In the genomic region with DNA sequence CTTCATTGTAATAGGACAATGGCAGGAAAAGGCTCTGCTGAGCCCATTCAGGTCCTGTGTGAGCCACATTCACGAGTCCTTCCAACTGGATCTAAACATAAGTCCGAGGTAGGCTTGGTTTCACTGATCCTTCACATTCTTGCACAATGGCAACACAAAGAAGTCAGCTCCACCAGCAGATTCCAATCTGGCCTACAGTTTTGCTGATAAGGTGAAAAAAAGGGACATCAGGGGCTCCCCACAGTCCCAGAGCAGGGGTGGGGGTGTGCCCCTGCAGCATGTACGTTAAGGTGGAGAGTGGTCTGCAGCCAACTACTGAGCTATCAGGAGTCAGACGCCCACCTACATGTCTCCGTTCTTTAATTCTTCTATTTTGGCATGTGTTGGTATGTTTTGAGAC, we compare ENCODE assay signal across 21 mouse cellular contexts. TPM values are rescaled to one million over a fixed set of nuclear protein-coding genes. Genes with fewer than 3 reads are reported as not detected.
DNase-seq lines count a peak whose midpoint lies in the region; ATAC-seq lines count a peak whose summit lies in the region.
"Had no signal": no experiment of that assay in that cellular context is flagged by ENCODE, and none has a peak within 500 bp of the region (broad histone marks: within the 10 kb centered on the region; RNA-seq: fewer than 3 reads in every experiment).

No protein-coding gene starts in this region.

- H3K4me2 ChIP-seq in heart, embryonic 12.5 days = 0 out of 2 replicates have a peak overlapping the region, but pooled peaks have one; percentile 6
- H3K4me2 ChIP-seq in midbrain, embryonic 14.5 days (ENCODE audit: low read length) = no peak overlapping the region
- H3K4me2 ChIP-seq in embryonic facial prominence, embryonic 14.5 days (ENCODE audit: low read depth, low read length) = no peak overlapping the region
- peak overlapping the region; percentile 72 for H3K4me2 ChIP-seq in liver, embryonic 15.5 days
- H3K4me2 ChIP-seq: embryonic facial prominence, embryonic 15.5 days; forebrain, embryonic 12.5 days; hindbrain, embryonic 14.5 days; intestine, embryonic 15.5 days; midbrain, embryonic 12.5 days; neural tube, embryonic 13.5 days had no signal

- H3K9me3 ChIP-seq in heart, embryonic 12.5 days (replicated peaks) = no peaks in the 10 kb centered on the region
- H3K9me3 ChIP-seq in midbrain, embryonic 10.5 days (replicated peaks) = no peaks in the 10 kb centered on the region
- no peaks in the 10 kb centered on the region for H3K9me3 ChIP-seq in midbrain, embryonic 14.5 days (ENCODE audit: control insufficient read depth, low read length)
- no peaks in the 10 kb centered on the region for H3K9me3 ChIP-seq in embryonic facial prominence, embryonic 14.5 days (ENCODE audit: control insufficient read depth, low read length)
- H3K9me3 ChIP-seq in liver, embryonic 15.5 days (replicated peaks) = no peaks in the 10 kb centered on the region
- H3K9me3 ChIP-seq: embryonic facial prominence, embryonic 15.5 days; forebrain, embryonic 12.5 days; intestine, embryonic 15.5 days; midbrain, embryonic 12.5 days; neural tube, embryonic 13.5 days had no signal

- no peak overlapping the region for H3K4me3 ChIP-seq in heart, embryonic 12.5 days
- no peak overlapping the region for H3K4me3 ChIP-seq in midbrain, embryonic 10.5 days
- no peak overlapping the region for H3K4me3 ChIP-seq in midbrain, embryonic 14.5 days (replicated peaks; ENCODE audit: low read depth, low read length)
- H3K4me3 ChIP-seq in embryonic facial prominence, embryonic 14.5 days (ENCODE audit: low read depth, low read length) = no peak overlapping the region
- H3K4me3 ChIP-seq in liver, embryonic 15.5 days (replicated peaks) = peak overlapping the region; percentile 10; the same call in 1 of the 2 replicates
- H3K4me3 ChIP-seq: embryonic facial prominence, embryonic 15.5 days; forebrain, embryonic 12.5 days; intestine, embryonic 15.5 days; midbrain, embryonic 12.5 days; neural tube, embryonic 13.5 days had no signal

- H3K9ac ChIP-seq in heart, embryonic 12.5 days = no peak overlapping the region
- H3K9ac ChIP-seq in midbrain, embryonic 14.5 days (replicated peaks; ENCODE audit: low read length) = no peak overlapping the region
- no peak overlapping the region for H3K9ac ChIP-seq in embryonic facial prominence, embryonic 14.5 days (ENCODE audit: low read depth, low read length)
- H3K9ac ChIP-seq in liver, embryonic 15.5 days = peak overlapping the region; percentile 51
- H3K9ac ChIP-seq: embryonic facial prominence, embryonic 15.5 days; forebrain, embryonic 12.5 days; hindbrain, embryonic 14.5 days; intestine, embryonic 15.5 days; midbrain, embryonic 12.5 days; neural tube, embryonic 13.5 days had no signal

- no peak overlapping the region; the same call in 1 of the 2 replicates for H3K27ac ChIP-seq in heart, embryonic 12.5 days (ENCODE audit: poor library complexity, severe bottlenecking)
- H3K27ac ChIP-seq in midbrain, embryonic 10.5 days (replicated peaks) = peak overlapping the region; percentile 50; the same call in 1 of the 2 replicates
- no peak overlapping the region for H3K27ac ChIP-seq in midbrain, embryonic 14.5 days (replicated peaks; ENCODE audit: low read depth, low read length)
- no peak overlapping the region for H3K27ac ChIP-seq in embryonic facial prominence, embryonic 14.5 days (replicated peaks; ENCODE audit: low read depth, low read length)
- H3K27ac ChIP-seq in liver, embryonic 15.5 days (replicated peaks) = peak overlapping the region; percentile 98
- H3K27ac ChIP-seq: embryonic facial prominence, embryonic 15.5 days; forebrain, embryonic 12.5 days; hindbrain, embryonic 14.5 days; intestine, embryonic 15.5 days; midbrain, embryonic 12.5 days; neural tube, embryonic 13.5 days had no signal

- no peaks in the 10 kb centered on the region for H3K36me3 ChIP-seq in heart, embryonic 12.5 days
- no peaks in the 10 kb centered on the region for H3K36me3 ChIP-seq in midbrain, embryonic 10.5 days
- H3K36me3 ChIP-seq in midbrain, embryonic 14.5 days (ENCODE audit: control insufficient read depth, insufficient read depth, low read length) = no peaks in the 10 kb centered on the region
- no peaks in the 10 kb centered on the region for H3K36me3 ChIP-seq in embryonic facial prominence, embryonic 14.5 days (ENCODE audit: control insufficient read depth, insufficient read depth, low read length)
- H3K36me3 ChIP-seq in liver, embryonic 15.5 days (replicated peaks) = peaks cover 48% of the 10 kb centered on the region
- H3K36me3 ChIP-seq: embryonic facial prominence, embryonic 15.5 days; forebrain, embryonic 12.5 days; intestine, embryonic 15.5 days; midbrain, embryonic 12.5 days; neural tube, embryonic 13.5 days had no signal

- no peak for ATAC-seq in heart, embryonic 12.5 days (ENCODE audit: insufficient number of reproducible peaks, low FRiP score)
- ATAC-seq in midbrain, embryonic 14.5 days (ENCODE audit: low FRiP score, low TSS enrichment) = no peak
- 0 out of 2 replicates have a peak, but pooled peaks have one; percentile 33 for ATAC-seq in embryonic facial prominence, embryonic 14.5 days (ENCODE audit: low read depth)
- no peak for ATAC-seq in liver, embryonic 15.5 days (ENCODE audit: insufficient read depth)
- ATAC-seq: activated CD4-positive, CD25-positive, alpha-beta regulatory T cell, adult 4 months; intestine, embryonic 15.5 days had no signal

- H3K27me3 ChIP-seq in heart, embryonic 12.5 days (replicated peaks) = no peaks in the 10 kb centered on the region
- no peaks in the 10 kb centered on the region for H3K27me3 ChIP-seq in midbrain, embryonic 10.5 days (ENCODE audit: low read depth, poor library complexity, severe bottlenecking)
- H3K27me3 ChIP-seq in midbrain, embryonic 14.5 days (ENCODE audit: control insufficient read depth, insufficient read depth, low read length) = no peaks in the 10 kb centered on the region
- no peaks in the 10 kb centered on the region for H3K27me3 ChIP-seq in embryonic facial prominence, embryonic 14.5 days (replicated peaks; ENCODE audit: control insufficient read depth, insufficient read depth, low read length)
- H3K27me3 ChIP-seq in liver, embryonic 15.5 days = no peaks in the 10 kb centered on the region
- H3K27me3 ChIP-seq: embryonic facial prominence, embryonic 15.5 days; forebrain, embryonic 12.5 days; intestine, embryonic 15.5 days; midbrain, embryonic 12.5 days; neural tube, embryonic 13.5 days had no signal

- DNase-seq in heart, postnatal 10 days = no peak
- no peak for DNase-seq in midbrain, embryonic 10.5 days (ENCODE audit: low spot score)
- no peak for DNase-seq in midbrain, embryonic 14.5 days
- no peak for DNase-seq in embryonic facial prominence, embryonic 14.5 days (ENCODE audit: low spot score)
- DNase-seq in kidney, postnatal 14 days = no peak
- no peak for DNase-seq in adrenal gland, postnatal 4 days (ENCODE audit: low spot score in 2 of 2)
- DNase-seq: adrenal gland, postnatal 10 days; cerebellum, adult 11 months; cerebellum, postnatal 14 days; gastrocnemius, postnatal 10 days; kidney, postnatal 4 days; spleen, adult 18-20 months had no signal

- peaks cover 66% of the 10 kb centered on the region for H3K4me1 ChIP-seq in heart, embryonic 12.5 days (replicated peaks)
- H3K4me1 ChIP-seq in midbrain, embryonic 10.5 days = peaks cover 32% of the 10 kb centered on the region
- H3K4me1 ChIP-seq in midbrain, embryonic 14.5 days (ENCODE audit: control insufficient read depth, insufficient read depth, low read length) = no peaks in the 10 kb centered on the region
- H3K4me1 ChIP-seq in embryonic facial prominence, embryonic 14.5 days (ENCODE audit: control insufficient read depth, insufficient read depth, low read length) = peaks cover 1% of the 10 kb centered on the region; the same call in 1 of the 2 replicates
- H3K4me1 ChIP-seq in liver, embryonic 15.5 days (replicated peaks) = peaks cover 97% of the 10 kb centered on the region
- H3K4me1 ChIP-seq: intestine, embryonic 15.5 days; neural tube, embryonic 13.5 days had no signal

- 63% methylated on average over 5 of the region's 5 CpGs for WGBS in heart, embryonic 12.5 days
- WGBS in midbrain, embryonic 10.5 days = 46% methylated on average over 5 of the region's 5 CpGs
- WGBS in midbrain, embryonic 14.5 days = 39% methylated on average over 5 of the region's 5 CpGs
- WGBS in embryonic facial prominence, embryonic 14.5 days = 71% methylated on average over 5 of the region's 5 CpGs
- WGBS in liver, embryonic 15.5 days (ENCODE audit: insufficient replicate concordance) = 44% methylated on average over 5 of the region's 5 CpGs

- intact Hi-C loops in heart, postnatal 10 days (cut with DNase I) = no loop called here

RNA-seq across cellular contexts. Expression of a gene that starts 35.0 kb away (rescaled TPM):
- polyA plus RNA-seq in heart, embryonic 12.5 days (2016; fragmentation: Nextera tagmentation; extraction: Ambion mirVana) = 13.4 and 13.5 TPM in 2 replicates
- 10 to 100 TPM; 59.0 to 60.3 TPM for total RNA-seq in heart, postnatal 10 days (2021)
- 3.7 and 3.8 TPM in 2 replicates for polyA plus RNA-seq in midbrain, embryonic 10.5 days (2016; fragmentation: Nextera tagmentation; extraction: Ambion mirVana)
- polyA plus RNA-seq in midbrain, embryonic 14.5 days (2014; fragmentation: Nextera tagmentation; extraction: Ambion mirVana) = 4.2 TPM in 2 replicates
- polyA plus RNA-seq in embryonic facial prominence, embryonic 14.5 days (2014; fragmentation: Nextera tagmentation; extraction: Ambion mirVana) = 2.3 and 3.3 TPM in 2 replicates
- 58.9 and 69.2 TPM in 2 replicates for polyA plus RNA-seq in liver, embryonic 15.5 days (2015; fragmentation: Nextera tagmentation; extraction: Ambion mirVana)
- total RNA-seq in adrenal gland, postnatal 4 days (2021) = 10 to 100 TPM; 72.0 to 85.6 TPM

Comparison
In these comparisons a context has a peak if more than half of its experiments do, and no peak if none do; other contexts are left out.
1. H3K27ac ChIP-seq: peak in midbrain, embryonic 10.5 days (single experiment) and liver, embryonic 15.5 days (single experiment); none in heart, embryonic 12.5 days (single experiment), midbrain, embryonic 14.5 days (single experiment) and embryonic facial prominence, embryonic 14.5 days (single experiment).
2. H3K4me2 ChIP-seq: peak in heart, embryonic 12.5 days (single experiment) and liver, embryonic 15.5 days (single experiment); none in midbrain, embryonic 14.5 days (single experiment) and embryonic facial prominence, embryonic 14.5 days (single experiment).